29 mouse cellular contexts compared by ENCODE assay signal in the genomic region with DNA sequence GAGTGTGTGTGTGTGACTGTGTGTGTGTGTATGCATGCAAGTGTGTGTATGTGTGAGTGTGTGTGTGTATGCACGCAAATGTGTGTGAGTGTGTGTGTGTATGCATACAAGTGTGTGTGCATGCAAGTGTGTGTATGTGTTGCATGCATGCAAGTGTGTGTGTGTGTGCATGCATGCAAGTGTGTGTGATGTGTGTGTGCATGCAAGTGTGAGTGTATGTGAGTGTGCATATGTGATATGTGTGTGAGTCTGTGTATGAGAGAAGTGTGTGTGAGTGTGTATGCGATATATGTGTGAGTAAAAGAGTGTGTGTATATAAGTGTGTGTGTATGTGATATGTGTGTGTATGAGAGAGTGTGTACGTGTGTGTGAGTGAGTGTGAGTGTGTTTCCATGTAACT.
"Had no signal": no experiment of that assay in that cellular context is flagged by ENCODE, and none has a peak within 500 bp of the region (broad histone marks: within the 10 kb centered on the region; RNA-seq: fewer than 3 reads in every experiment).

No protein-coding gene starts in this region.

- H3K9me3 ChIP-seq: limb, embryonic 10.5 days; limb, embryonic 12.5 days; limb, embryonic 13.5 days; limb, embryonic 15.5 days; liver, embryonic 12.5 days; liver, embryonic 13.5 days; liver, embryonic 15.5 days; lung, embryonic 15.5 days; midbrain, embryonic 10.5 days; midbrain, embryonic 12.5 days; midbrain, embryonic 13.5 days; midbrain, embryonic 15.5 days; neural tube, embryonic 12.5 days had no signal

- ATAC-seq: liver, embryonic 12.5 days; liver, postnatal 0 days; lung, postnatal 0 days; midbrain, embryonic 13.5 days; midbrain, embryonic 15.5 days; midbrain, embryonic 16.5 days had no signal

- H3K9ac ChIP-seq: limb, embryonic 12.5 days; limb, embryonic 13.5 days; limb, embryonic 15.5 days; liver, embryonic 12.5 days; liver, embryonic 13.5 days; liver, embryonic 14.5 days; liver, embryonic 15.5 days; liver, postnatal 0 days; lung, embryonic 14.5 days; lung, embryonic 15.5 days; midbrain, embryonic 12.5 days; midbrain, embryonic 13.5 days; midbrain, embryonic 15.5 days; neural tube, embryonic 12.5 days had no signal

- H3K27ac ChIP-seq: left cerebral cortex, adult 2 months; limb, embryonic 10.5 days; limb, embryonic 12.5 days; limb, embryonic 13.5 days; limb, embryonic 15.5 days; liver, embryonic 12.5 days; liver, embryonic 13.5 days; liver, embryonic 14.5 days; liver, embryonic 15.5 days; lung, embryonic 15.5 days; macrophage; midbrain, embryonic 10.5 days; midbrain, embryonic 12.5 days; midbrain, embryonic 13.5 days; midbrain, embryonic 15.5 days; neural tube, embryonic 12.5 days had no signal

- DNase-seq: left cerebral cortex, postnatal 4 days; liver; liver, embryonic 13.5 days; liver, postnatal 0 days; lung, adult 18-20 months; lung, adult 2 months; lung, embryonic 14.5 days; lung, postnatal 10 days; lung, postnatal 36 days; lung, postnatal 4 days; midbrain, embryonic 14.5 days had no signal

- H3K4me1 ChIP-seq: limb, embryonic 12.5 days; limb, embryonic 13.5 days; limb, embryonic 15.5 days; liver, embryonic 13.5 days; midbrain, embryonic 12.5 days; midbrain, embryonic 13.5 days; neural tube, embryonic 12.5 days had no signal

- H3K4me3 ChIP-seq: left cerebral cortex, adult 2 months; limb, embryonic 10.5 days; limb, embryonic 12.5 days; limb, embryonic 13.5 days; limb, embryonic 15.5 days; liver, embryonic 12.5 days; liver, embryonic 13.5 days; liver, embryonic 15.5 days; lung, embryonic 15.5 days; midbrain, embryonic 10.5 days; midbrain, embryonic 12.5 days; midbrain, embryonic 13.5 days; midbrain, embryonic 15.5 days; myocyte; neural tube, embryonic 12.5 days had no signal

- H3K27me3 ChIP-seq: limb, embryonic 13.5 days; limb, embryonic 15.5 days; neural tube, embryonic 12.5 days had no signal

- H3K36me3 ChIP-seq: limb, embryonic 10.5 days; limb, embryonic 12.5 days; limb, embryonic 13.5 days; limb, embryonic 15.5 days; liver, embryonic 12.5 days; liver, embryonic 13.5 days; liver, embryonic 15.5 days; lung, embryonic 15.5 days; midbrain, embryonic 10.5 days; midbrain, embryonic 12.5 days; midbrain, embryonic 13.5 days; midbrain, embryonic 15.5 days; neural tube, embryonic 12.5 days had no signal
